Mouse (Mus musculus) retina, postnatal 7 days (tissue): ENCODE measurements around the gene Bcas3.
A peak's percentile ranks its signal among the peaks of the same experiment; 100 is the strongest.

ENCODE experiments used
- DNase-seq: peaks from one replicate; pipeline ENCODE4 v3.0.0-alpha.2; 2012; ENCODE audit warnings: low read depth, low spot score

The Bcas3 gene

GRCm38 (mm10) chr11:85748891-85749290 lies 395.9 kb downstream of the Bcas3 start:
- DNase-seq = no peak

- DNase-seq = no peak
Measured at GRCm38 (mm10) chr11:85751171-85751570, 398.2 kb downstream of the Bcas3 start.

GRCm38 (mm10) chr11:85754631-85755502 lies 401.9 kb downstream of the Bcas3 start:
- DNase-seq = no peak

GRCm38 (mm10) chr11:85755503-85756044 lies 402.6 kb downstream of the Bcas3 start:
- DNase-seq = no peak

- DNase-seq = no peak
Measured at GRCm38 (mm10) chr11:85758891-85759290, 405.9 kb downstream of the Bcas3 start.

GRCm38 (mm10) chr11:85759634-85760439 lies 406.9 kb downstream of the Bcas3 start:
- DNase-seq = no peak

- no peak for DNase-seq
Measured at GRCm38 (mm10) chr11:85760486-85761141, 407.6 kb downstream of the Bcas3 start.

GRCm38 (mm10) chr11:85761170-85761569 lies 408.2 kb downstream of the Bcas3 start:
- DNase-seq = no peak

- DNase-seq = no peak
Measured at GRCm38 (mm10) chr11:85763655-85764054, 410.7 kb downstream of the Bcas3 start.

- no peak for DNase-seq
Measured at GRCm38 (mm10) chr11:85766106-85766723, 413.2 kb downstream of the Bcas3 start.

- DNase-seq = no peak
Measured at GRCm38 (mm10) chr11:85766811-85767210, 413.8 kb downstream of the Bcas3 start.

GRCm38 (mm10) chr11:85769740-85770139 lies 416.8 kb downstream of the Bcas3 start:
- no peak for DNase-seq

GRCm38 (mm10) chr11:85773391-85773790 lies 420.4 kb downstream of the Bcas3 start:
- no peak for DNase-seq

GRCm38 (mm10) chr11:85774707-85775106 lies 421.7 kb downstream of the Bcas3 start:
- no peak for DNase-seq

GRCm38 (mm10) chr11:85775492-85775891 lies 422.5 kb downstream of the Bcas3 start:
- DNase-seq = no peak

- no peak for DNase-seq
Measured at GRCm38 (mm10) chr11:85776861-85777360, 423.9 kb downstream of the Bcas3 start.

- no peak for DNase-seq
Measured at GRCm38 (mm10) chr11:85777950-85778349, 425.0 kb downstream of the Bcas3 start.

GRCm38 (mm10) chr11:85780303-85780702 lies 427.3 kb downstream of the Bcas3 start:
- DNase-seq = no peak

- DNase-seq = peak; percentile 24
Measured at GRCm38 (mm10) chr11:85786113-85786718, 433.2 kb downstream of the Bcas3 start.

GRCm38 (mm10) chr11:85789750-85790149 lies 436.8 kb downstream of the Bcas3 start:
- DNase-seq = no peak

GRCm38 (mm10) chr11:85790267-85790666 lies 437.3 kb downstream of the Bcas3 start:
- DNase-seq = no peak
